Mouse (Mus musculus) liver, adult 2 months (tissue): Measurements from ENCODE around the gene Srsf2.

Experiments
- CTCF ChIP-seq: fragments of 200-500 bp; IDR thresholded peaks from 2 replicates; pipeline ENCODE4 v1.5.1; 2011; ENCODE audit warnings: low read depth, low read length, control low read depth
- POLR2A ChIP-seq: fragments of 200-500 bp; IDR thresholded peaks from 2 replicates; pipeline ENCODE4 v1.6.1; 2011; ENCODE audit warnings: low read length, control low read depth; ENCODE audit not compliant: insufficient read depth; ENCODE audit errors: extremely low read depth

GRCm38 (mm10) chr11:116882446-116882845 is 29.6 kb upstream of the Srsf2 start:
- TF ChIP-seq POLR2A (no peak), CTCF (no peak)
